Mouse (Mus musculus): ENCODE measurements around the gene Ppm1e. TPM values are rescaled to one million over a fixed set of nuclear protein-coding genes. Genes with fewer than 3 reads are reported as not detected.

Ppm1e gene
- total RNA-seq, 2 experiments from 2014 or later = 12.7 to 13.7 TPM

Other genes starting within 250 kb of the Ppm1e start
- 10 to 100 TPM; 18.0 to 23.7 TPM for gene Ska2, start 249.8 kb downstream of the Ppm1e start, total RNA-seq (2021)
- gene Trim37, start 231.9 kb downstream of the Ppm1e start, total RNA-seq (2021) = 10 to 100 TPM; 10.5 to 11.4 TPM
- gene Rad51c, start 45.9 kb upstream of the Ppm1e start, total RNA-seq (2021) = 1 to 10 TPM; 3.7 to 4.4 TPM
- gene Tex14, start 46.0 kb upstream of the Ppm1e start, total RNA-seq (2021) = under 1 TPM; 0.10 to 0.47 TPM
- gene Gm11492, start 207.6 kb upstream of the Ppm1e start, total RNA-seq (2021) = not detected
- gene Sept4, start 209.9 kb upstream of the Ppm1e start, total RNA-seq (2021) = 10 to 100 TPM; 89.3 to 99.0 TPM
- 10 to 100 TPM; 14.5 to 15.1 TPM for gene Mtmr4, start 233.1 kb upstream of the Ppm1e start, total RNA-seq (2021)